Mouse (Mus musculus): ENCODE measurements around the gene Pip4k2a. TPM values are rescaled to one million over a fixed set of nuclear protein-coding genes. Genes with fewer than 3 reads are reported as not detected.

The Pip4k2a gene
- total RNA-seq, 4 experiments from 2014 or later: 4.9 to 6.6 (median 5.9) TPM

DNA sequence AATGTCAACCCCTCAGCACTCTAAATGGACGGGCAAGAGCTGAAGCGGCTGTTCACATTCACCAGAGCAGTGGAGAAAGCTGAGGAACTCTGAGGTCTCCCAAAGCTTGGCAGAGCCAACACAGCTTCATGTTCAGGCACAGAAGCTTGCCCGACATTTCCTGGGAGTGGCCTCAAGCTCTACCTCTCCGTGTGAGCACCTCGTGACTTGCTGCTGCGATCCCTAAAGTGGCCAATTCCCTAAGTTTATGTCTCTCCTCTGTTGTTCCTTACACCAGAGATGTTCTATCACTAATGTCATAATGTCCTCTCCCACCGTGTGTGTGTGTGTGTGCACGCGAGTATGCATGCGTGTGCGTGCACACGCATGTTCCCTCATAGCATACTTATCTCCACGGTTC is 42.3 kb downstream of the Pip4k2a start:
- DNase-seq (ENCODE audit: low spot score): no peak

DNA sequence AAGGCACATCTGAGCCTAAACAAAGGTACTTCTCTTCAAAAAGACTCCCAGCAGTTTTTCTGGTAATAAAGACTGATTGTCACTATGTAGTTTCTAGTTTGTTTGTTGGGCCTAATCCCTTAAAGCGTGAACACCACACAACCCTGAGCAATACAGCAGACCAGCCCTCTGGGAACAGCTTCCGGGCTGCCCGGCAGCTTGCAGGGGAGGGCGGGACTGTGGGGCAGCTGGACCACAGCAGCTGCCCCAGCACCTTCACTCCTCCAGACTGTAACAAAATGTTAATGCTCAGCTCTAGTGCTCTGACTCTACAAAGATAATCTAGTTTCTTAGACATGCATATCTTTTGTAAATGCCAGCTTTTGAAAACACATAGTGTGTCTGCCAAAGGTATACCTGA is 42.9 kb downstream of the Pip4k2a start:
- DNase-seq (ENCODE audit: low spot score): no peak

DNA sequence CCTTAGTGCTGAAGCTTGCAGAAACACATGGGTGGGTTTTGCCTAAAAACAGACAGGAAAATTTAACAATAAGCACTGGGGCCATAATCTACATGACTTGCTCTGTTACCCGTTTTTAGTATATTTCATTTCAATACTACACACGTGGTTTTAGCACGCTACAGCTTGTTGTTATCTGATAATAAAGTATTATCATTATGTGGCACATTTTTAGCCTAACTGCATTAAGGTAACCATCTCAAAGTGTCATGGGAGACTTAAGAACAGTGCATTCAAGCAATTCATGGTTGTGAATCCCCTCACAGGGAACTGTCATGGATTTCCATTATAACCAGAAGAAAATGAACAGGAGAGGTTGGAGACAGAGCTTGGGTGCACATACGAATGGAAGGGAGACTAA is 43.5 kb downstream of the Pip4k2a start:
- DNase-seq (ENCODE audit: low spot score): no peak

DNA sequence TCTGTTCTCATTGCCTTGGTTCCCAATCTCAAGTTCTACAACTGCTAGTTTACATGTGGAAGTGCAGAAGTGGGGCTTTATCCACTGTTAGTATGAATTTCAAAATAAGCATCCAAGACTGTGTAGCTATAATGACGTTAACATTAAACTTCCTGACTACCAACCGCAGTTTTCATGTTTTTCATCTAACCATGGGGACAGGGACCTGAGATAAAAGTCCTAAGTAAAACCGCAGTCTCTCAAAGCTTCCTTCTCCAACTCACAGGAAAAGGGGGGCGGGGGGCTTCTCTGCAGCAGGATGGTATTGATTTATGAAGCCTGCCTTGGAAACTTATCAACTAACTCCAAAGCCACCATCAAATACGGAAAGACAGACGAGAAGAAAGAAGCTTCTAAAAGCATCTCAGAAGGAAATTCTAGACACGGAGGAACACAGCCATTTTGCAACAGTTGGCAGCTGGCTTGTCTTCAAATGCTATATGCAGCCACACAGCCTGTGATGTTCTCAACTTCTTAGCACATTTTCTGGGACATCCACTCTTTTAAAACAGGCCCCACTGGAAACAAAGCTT is 45.7 kb downstream of the Pip4k2a start:
- DNase-seq (ENCODE audit: low spot score): no peak

DNA sequence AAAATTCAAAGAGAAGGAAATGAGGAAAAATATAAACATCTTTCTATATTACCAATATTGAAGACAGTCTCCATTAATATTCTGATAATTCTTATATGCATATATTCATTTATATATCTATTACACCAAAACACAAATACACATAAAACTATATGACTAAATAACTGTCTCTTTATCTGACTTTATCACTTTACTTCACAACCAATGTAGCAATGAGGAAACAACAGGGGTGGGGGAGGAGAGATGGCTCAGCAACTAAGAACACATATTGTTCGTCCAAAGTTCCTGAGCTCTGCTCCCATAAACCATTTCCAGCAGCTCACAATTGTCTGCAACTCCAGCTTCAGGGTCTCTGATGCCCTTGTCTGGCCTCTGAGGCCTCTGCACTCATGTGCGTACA is 47.2 kb downstream of the Pip4k2a start:
- no peak for DNase-seq (ENCODE audit: low spot score)

DNA sequence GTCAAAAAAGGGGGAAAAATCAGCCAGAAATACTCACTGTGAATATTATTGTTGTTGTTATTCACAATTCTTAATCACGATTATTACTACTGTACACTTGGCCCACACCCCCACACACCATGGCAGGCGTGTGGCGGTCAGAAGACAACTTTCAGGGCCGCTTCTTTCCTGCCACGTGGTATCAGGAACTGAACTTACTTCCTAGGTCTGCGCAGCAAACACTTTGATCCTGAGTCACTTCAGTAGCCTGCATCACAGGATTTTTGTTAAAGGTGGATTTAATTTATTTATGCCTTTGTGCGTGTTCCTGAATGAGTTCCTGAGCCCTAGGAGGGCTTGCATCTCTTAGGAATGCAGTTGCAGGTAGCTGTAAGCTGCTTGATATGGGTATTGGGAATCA is 49.2 kb downstream of the Pip4k2a start:
- no peak for DNase-seq (ENCODE audit: low spot score)

DNA sequence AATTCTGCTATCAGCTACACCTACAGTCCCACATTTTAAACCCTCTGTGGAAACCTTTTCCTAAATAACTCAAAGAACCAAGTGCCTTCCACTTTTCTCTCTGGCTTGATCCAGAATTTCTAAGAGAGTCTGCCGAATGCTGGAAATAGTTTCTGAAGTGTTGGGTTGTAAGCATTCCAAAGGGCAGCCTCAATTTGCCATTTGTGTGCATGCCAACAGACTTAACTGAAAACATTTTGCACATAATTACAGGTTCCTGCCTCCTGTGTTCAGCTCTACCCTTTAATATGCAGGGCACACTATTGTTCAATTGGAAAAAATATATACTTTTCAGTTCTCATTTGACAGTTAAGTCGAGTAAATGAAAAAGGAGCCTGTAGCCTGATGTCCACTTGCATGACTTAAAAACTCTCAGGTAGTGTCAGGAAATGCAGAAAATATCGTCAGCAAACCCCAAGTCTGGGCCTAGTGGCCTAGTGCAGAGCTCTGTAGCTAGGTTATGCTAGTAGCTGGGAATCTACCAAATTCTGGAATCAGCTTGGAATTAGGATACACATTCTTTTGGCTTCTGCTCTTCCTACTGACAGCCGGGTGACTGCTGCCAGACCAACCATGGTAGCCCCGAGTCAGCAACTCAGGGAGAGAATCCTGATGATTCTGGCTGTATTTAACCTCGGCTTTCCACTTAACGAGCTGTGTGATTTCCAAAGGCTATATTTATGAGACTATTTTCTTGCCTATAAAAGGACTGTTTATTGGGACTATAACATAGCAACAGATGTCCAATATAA is 50.1 kb downstream of the Pip4k2a start:
- DNase-seq (ENCODE audit: low spot score): no peak

DNA sequence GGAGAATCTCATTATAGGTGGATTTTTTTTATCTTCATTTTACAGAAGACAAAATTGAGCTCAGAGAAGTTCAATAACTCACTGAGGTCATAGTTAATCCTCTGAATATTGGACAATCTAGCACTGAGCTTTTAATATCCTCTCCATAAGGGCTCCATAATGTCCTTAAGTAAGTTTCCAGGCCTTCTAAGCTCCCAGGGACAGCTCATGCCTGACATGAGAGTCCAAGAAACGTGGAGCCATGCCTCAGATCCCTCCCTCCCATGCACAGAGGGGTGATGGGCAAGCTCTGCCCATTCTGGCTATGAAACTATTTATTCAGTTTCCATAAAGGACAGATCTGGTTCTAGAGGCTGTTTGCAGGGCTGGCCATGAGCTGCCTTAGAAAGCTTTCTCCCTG is 52.5 kb downstream of the Pip4k2a start:
- DNase-seq (ENCODE audit: low spot score): no peak

DNA sequence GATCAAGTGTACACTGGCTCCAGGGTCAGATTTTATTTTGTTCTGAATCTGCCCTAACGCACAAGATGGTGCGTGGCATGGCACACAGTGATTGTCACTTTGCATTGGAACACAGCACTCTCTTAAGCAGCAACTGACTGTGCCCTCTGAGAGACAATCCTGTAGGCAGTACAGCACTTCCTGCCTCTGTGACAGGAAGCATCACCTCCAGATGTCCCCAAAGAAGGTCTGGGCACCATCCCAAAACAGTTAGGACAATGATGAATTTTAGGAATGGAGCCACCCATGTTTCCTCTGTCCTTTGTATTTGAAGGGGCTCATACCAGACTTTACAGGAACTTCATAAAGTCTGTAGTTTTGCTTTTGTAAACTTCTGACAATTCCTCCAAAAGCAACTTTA is 54.0 kb downstream of the Pip4k2a start:
- peak; percentile 65 for DNase-seq (ENCODE audit: low spot score)

DNA sequence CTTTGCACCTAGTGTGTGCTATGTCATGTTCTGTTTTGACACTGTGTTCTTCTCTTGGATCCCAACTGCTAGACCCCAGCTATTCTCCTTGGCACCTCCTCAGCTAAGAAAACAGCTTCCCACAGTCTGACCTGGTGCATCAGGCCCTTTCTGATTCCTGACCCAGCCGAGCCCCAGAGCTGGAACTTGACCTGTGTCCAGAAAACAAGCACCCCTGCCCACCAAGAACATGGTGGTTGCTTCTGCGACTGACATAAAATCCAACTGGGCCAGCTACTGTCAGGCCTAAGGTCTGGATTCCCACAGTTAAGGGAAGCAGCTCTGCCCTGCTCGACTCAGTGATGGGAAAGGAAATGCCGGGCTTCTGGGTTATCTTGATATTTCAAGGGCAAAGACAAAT is 54.6 kb downstream of the Pip4k2a start:
- DNase-seq (ENCODE audit: low spot score): no peak

DNA sequence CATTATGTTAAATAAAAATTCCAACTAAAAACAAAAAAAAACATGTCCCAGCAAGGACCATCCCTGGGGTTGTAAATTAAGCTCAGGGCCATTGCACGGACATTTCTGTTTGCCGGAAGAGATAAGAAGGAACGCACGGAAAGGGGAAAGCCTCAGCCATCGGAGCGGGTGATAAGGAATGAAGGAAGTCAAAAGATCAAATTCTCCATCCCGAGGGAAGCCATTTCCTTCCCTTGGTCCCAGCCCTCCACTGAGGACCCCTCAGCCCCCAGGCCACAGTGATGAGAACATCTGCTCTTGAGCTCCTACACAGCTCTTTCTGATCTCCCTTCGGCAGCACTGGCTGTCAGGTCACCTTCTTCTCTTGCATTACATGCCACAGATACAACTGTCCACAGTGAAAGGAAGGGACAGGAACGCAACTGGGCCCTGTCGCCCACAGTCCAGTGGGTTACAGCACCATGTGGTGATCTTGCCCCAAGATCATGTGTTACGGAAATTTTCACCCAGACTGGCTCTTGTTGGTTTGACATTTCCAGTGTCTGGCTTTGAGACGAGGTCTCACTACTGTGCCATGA is 57.1 kb downstream of the Pip4k2a start:
- DNase-seq (ENCODE audit: low spot score): no peak

DNA sequence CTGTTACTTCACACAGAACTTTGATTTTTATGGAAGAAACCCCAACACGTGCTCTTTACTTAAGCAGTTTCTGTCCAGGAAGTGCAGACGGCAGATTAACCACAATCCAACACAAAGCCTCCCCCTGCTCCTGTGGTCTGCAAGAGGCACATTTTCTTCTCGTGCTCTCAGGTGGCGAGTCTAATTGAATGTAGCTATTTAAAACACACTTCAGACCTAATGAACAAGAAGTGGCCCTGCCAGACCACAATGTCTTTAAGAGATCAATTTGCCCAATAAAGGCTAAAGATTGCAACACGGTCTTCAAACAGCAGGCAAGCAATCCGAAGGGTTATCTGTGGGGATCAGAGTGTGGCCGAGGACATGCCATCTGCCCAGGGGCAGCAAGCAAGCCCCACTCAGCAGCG is 59.0 kb downstream of the Pip4k2a start:
- no peak for DNase-seq (ENCODE audit: low spot score)

DNA sequence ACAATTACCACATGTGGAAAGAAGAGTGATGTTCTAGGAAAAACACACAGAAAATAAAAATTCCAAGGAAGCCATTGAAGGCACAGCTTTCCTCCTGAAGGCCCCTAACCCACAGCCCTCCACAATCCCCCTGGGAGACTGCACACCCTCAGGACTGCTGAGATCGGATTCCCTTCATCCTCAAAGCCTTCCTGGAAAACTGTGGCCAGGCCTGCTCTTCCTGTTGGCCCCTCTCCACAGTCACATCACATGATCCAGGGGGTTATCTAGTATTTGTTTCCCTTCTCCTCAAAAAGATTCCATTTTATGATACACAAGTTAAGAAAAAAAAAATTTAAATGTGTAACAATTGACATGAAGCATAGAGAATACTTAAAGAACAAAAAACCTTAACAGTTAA is 59.7 kb downstream of the Pip4k2a start:
- DNase-seq (ENCODE audit: low spot score): no peak

DNA sequence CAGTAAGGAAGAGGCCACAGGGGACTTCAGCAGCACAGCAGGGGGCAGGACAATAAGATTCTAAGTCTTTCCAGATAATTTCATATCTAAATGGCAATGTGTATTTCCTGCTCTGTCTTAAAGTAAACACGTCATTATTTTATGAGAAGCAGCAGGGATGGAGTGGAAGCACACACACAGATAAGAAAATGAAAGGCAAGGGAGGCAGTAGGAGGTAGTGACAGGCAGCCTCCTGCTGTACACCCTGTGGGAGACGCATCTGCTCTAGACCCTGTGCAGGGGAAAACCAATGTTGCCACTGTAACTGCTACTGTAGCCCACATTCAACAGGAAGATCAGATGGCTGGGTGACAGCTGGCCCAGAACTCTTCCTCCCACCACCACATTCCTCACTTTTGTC is 60.3 kb downstream of the Pip4k2a start:
- no peak for DNase-seq (ENCODE audit: low spot score)

DNA sequence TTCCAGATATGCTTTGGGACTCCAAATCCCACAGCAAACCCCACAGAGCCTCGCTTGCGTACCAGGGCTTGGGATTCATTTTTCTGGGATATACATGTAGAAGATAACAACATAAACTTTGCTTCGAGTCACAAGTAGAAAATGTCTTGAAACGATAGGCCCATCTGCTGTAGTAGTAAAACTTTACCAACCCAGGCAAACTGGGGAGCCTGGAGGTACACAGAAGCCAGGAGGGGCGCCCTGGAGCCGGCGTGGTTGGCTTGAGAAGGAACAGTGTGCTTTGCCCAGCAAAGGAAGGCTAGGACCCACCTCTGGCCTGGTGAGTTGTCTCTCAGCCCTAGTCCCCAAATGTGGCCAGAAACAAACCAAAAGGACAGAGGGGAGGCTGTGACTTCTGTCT is 61.5 kb downstream of the Pip4k2a start:
- no peak for DNase-seq (ENCODE audit: low spot score)

DNA sequence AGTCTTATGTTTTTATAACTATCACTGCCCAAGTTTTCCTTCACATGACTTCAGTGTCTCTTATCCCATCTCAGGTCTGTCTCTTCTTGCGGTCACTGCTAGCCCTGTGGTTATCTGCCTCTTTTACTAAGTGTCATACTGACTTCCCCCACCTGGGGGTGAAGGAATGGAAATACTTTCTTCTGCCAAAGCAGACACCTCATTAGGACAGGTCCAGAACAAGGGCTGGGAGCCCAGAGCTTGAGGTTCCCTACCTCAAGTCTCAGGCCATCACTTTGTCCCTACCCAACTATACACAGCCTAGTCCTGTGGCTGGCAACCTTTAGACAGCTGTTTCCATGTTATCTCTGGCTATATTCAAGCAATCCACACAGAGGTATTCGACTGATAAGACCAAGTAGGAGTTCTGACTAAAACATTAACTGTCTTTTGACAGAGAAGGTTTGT is 62.3 kb downstream of the Pip4k2a start:
- DNase-seq (ENCODE audit: low spot score): no peak

DNA sequence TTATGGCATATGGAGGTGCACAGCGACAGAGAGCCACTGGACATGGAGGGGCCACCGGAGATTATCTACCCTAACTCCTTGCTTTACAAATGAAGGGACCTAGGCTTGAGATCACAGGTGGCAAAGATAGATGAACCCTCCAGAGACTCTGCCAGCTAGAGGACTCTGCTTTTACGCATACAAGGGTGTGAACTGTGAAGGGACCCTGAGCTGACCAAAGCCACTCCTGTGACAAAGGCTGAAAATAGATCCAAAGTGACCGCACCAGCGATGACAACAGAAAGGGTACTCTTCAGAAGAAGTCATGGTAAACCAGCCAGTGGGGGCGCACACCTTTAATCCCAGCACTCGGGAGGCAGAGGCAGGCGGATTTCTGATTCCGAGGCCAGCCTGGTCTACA is 63.8 kb downstream of the Pip4k2a start:
- DNase-seq (ENCODE audit: low spot score): no peak

DNA sequence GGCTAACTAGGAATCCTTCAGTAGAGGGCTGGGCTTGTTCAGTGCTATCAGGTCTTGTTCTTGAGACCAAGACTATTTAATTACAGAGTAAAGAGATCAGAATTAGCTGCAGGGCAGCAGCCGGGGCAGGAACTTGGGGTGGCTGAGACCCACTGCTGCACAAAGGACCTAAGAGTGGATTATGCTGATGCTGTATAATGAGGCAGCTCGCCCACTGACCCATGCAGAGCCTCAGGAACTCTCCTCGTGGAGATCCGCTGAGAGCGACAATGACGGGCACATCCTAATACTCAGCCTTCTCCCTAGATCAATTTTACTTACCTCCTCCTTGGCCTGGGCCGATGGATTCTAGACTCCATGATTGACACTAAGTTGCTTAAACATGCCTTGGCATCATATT is 64.5 kb downstream of the Pip4k2a start:
- DNase-seq (ENCODE audit: low spot score): no peak

DNA sequence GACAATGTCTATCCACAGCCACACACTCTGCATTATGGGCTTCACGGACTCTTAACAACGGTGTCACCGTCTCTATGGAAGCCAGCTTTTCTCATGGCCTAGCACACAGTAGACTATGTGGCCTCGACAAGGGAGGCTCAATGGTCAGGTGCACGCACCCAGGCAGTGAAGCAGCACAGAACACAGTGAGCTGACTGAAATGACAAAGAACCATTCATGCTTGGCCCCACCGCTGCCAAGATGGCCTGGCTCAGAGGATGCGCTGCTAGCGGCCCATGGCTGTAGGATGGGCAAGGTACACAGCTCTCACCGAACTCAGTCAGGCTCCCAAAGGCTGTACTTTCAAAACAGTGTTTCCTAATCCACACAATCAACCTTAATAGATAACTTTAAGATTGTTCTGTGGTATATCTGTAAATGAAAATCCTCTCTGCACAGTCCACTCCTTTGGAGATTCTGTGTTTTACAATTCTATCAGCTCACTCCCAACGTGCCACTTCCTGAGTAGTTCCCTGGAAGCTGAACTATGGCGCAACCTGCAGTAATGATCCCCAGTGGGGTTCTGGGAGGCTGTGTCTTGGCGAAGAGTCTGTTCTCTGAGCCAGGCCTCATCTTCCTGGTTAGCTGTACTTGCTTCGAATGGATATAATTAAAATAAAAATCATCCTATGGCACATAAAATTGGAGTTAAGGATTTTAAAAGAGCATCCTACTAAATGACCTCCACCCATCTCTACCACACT is 67.4 kb downstream of the Pip4k2a start:
- DNase-seq (ENCODE audit: low spot score): no peak

DNA sequence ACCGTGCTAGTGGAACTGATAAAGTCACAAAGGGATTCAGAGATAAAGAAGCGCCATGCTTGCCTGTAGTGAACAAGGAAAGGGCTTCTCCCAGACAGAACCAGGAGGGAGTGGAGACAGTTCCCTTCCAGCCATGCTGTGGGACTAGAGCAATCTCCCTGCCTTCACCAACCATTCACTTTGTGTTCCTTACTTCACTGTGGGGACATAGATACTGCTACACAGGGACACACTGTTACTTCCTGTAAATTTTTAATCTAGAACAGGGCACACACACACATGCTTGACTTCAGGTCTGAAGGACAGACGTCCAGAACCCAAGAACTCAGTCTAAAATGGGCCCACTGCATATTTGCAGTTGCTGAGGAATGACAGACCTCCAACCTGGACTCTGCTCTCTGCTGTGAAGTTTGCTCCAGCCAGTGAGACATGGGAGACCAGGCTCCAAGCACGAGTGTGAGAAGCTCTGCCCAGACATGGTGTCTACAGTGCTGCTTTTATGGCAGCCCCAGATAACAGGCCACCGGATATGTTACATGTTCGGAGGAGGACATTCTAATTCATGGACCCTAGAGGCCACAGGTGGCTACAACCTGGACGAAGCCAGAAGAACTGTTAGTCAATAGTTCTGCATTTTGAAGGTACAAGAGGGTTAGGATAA is 69.2 kb downstream of the Pip4k2a start:
- no peak for DNase-seq (ENCODE audit: low spot score)

DNA sequence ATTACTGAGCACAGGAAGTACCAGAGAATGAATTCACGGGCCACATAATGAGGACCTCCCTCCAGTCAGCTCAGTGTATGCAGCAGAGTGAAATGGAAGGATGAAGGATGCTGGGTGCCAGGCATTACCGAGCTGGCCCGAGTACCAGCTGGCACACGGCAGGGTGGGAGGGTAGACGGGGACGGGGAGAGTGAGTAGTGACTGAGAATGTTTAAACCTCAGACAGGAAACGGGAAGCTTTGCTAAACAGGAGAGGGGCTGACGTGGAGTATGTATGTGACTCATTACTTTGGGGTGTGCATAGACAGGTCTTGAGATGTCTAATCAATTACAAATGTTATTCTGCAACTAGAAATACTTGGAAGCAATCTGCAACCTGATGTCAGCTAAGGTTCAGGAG is 69.7 kb downstream of the Pip4k2a start:
- DNase-seq (ENCODE audit: low spot score): no peak

Data from heart, adult 8-10 months (tissue).